Mouse (Mus musculus): Measurements from ENCODE around the gene Rrn3.
"Not testable (repeated sequence)": the region's sequence is repeated elsewhere in the genome, so short reads cannot be mapped to it uniquely, and the experiment has no call there.

Gene Rrn3

GRCm38 (mm10) chr16:13780353-13781036, at the start of gene Rrn3:
TSS of gene Rrn3 (plus strand) at chr16:13780708.
- DNase-seq (ENCODE audit: low spot score in 2 of 2) = peak; percentile 77 to 82

DNA sequence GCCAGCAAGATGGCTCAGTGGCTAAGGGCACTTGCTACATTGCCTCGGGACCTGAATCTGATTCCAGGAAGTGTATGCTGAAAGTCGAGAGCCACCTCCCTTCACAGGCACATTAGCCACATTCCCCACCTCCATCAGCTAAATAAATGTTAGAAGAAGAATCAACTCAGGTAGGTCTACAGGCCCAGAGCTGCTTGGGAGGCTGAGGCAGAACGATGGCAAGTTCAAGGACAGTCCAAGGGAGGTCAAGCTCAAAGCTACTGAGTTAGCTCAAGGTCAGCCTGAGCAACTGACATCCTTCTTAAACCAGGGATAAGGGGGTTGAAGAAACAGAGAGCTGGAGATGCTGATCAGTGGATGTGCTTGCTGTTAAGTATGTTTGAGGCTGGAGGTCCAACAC, 47.7 kb upstream of the Rrn3 start:
- DNase-seq (ENCODE audit: low spot score in 2 of 2) = no peak

DNA sequence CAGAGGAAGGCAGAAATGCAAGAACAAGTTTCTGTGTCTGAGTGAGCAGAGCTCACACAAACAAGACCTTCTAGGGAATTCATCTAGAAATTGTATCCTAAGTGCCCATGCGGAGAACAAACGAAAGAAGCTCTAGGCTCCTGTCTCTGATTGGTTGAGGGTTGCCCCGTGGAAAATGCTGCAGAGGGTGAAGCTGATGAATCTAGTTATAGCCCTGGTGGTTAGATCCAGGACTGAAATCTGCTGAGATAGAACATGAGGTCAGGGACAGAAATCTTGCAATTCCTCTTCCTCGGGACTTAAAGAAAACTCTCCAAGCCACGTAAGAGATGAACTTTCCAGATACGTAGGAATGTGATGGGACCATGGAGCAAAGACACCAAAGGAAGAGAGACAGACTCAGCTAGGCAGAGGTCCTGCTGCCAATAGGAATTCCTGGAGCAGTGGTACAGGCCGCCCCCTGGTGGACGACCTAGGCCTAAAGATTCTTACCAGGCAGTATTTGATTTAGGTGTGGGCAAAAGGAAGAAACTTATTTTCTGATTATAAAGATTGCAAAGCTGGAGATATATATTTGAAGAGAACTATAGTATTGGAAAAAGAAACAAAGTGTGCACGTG, 46.9 kb upstream of the Rrn3 start:
- DNase-seq (ENCODE audit: low spot score in 2 of 2) = peak; percentile 31 to 72

DNA sequence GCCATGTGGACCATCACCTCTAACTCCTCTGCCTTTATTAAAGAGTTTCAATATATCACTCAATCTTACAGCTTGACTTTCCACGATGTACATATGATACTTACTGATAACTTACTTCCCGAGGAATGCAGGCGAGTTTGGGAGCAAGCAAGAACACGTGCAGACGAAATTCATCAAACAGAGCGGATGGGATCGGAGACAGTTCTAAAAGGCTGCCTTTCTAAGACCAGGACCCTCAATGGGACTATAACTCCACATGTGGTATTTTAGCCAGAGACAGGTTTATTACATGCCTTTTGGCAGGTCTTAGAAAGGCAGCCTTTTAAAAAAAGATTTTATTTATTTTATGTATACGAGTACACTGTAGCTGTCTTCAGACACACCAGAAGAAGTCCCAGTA, 44.5 kb upstream of the Rrn3 start:
- no peak for DNase-seq (ENCODE audit: low spot score in 2 of 2)

DNA sequence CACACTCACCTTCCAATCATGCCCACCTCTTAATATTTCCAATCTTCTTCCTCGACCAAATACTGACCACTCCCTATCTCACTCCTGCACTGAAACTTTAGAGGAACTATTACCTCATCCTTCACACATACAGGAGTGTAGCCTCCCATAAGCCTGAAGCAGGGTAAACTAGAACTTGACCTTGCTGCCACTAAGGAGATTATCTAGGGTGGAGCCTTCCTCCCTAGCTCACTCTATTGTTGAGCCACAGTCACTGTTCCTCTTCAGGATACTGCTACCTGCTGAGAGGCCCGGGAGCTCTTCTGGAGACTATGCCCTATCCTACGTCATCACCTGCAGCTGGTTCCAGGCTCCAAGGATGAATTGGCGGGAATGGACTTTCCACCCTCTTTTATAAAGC, 41.5 kb upstream of the Rrn3 start:
- not testable (repeated sequence) for DNase-seq (ENCODE audit: low spot score in 2 of 2)

- DNase-seq (ENCODE audit: low spot score in 2 of 2) = no peak
Measured at GRCm38 (mm10) chr16:13740844-13741243, 39.7 kb upstream of the Rrn3 start.

- no peak for DNase-seq (ENCODE audit: low spot score in 2 of 2)
Measured at GRCm38 (mm10) chr16:13747708-13748107, 32.8 kb upstream of the Rrn3 start.

- DNase-seq (ENCODE audit: low spot score in 2 of 2) = no peak
Measured at GRCm38 (mm10) chr16:13748124-13748523, 32.4 kb upstream of the Rrn3 start.

GRCm38 (mm10) chr16:13748813-13749212, 31.7 kb upstream of the Rrn3 start:
- not testable (repeated sequence) for DNase-seq (ENCODE audit: low spot score in 2 of 2)

DNA sequence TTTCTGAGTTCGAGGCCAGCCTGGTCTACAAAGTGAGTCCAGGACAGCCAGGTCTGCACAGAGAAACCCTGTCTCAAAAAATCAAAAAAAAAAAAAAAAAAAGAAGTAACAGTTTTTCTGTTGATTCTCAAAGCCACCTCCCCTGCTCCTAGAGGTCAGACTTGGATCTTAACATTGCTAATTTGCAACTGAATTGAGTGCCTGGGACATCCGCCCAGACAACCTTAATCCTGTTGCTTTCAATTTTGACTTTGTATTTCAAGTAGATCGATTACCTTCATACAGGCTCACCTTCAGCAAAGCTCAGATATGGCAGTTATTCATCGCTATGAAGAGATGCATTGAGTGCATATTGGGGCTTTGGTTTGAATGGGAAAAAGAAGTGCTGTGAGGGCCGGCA, 31.2 kb upstream of the Rrn3 start:
- DNase-seq (ENCODE audit: low spot score in 2 of 2) = no peak

DNA sequence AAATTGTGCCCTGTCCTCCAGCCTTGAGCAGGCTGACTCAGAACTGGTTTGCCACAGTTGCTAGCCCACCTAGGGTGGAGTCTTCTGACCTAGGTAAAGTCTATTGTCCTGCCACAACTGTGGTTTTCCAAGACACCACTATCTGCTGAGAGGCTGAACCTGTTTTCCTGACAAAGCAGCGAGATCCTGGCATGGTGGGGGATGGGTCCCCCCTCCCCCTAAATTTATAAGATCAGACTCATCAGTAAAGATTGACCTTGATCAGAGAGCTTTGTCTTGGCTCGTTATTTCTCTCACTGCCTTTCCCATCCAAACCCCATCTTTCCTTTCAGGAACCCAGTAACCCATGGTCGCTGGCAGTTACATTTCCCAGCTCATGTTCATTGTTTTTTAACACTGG, 30.5 kb upstream of the Rrn3 start:
- no peak for DNase-seq (ENCODE audit: low spot score in 2 of 2)

- no peak for DNase-seq (ENCODE audit: low spot score in 2 of 2)
Measured at GRCm38 (mm10) chr16:13750626-13751025, 29.9 kb upstream of the Rrn3 start.

DNA sequence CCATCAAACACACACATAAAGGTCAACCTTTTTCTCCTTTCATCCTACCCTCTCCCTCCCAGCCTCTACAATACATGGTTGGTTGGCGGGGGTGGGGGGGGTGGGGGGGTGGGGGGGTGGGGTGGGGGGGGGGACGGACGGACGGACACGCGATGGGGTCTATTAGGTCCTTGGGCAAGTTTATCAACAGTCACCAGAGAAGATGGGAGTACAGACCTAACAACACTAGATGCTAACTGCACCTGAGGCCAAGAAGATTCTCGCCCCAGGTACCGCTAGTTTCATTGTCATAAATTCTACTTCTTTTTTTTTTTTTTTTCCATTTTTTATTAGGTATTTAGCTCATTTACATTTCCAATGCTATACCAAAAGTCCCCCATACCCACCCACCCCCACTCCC, 26.5 kb upstream of the Rrn3 start:
- DNase-seq (ENCODE audit: low spot score in 2 of 2) = no peak

- DNase-seq (ENCODE audit: low spot score in 2 of 2) = peak; percentile 81 to 85
Measured at GRCm38 (mm10) chr16:13754400-13755190, 25.9 kb upstream of the Rrn3 start.

GRCm38 (mm10) chr16:13757823-13758222, 22.7 kb upstream of the Rrn3 start:
- no peak for DNase-seq (ENCODE audit: low spot score in 2 of 2)

DNA sequence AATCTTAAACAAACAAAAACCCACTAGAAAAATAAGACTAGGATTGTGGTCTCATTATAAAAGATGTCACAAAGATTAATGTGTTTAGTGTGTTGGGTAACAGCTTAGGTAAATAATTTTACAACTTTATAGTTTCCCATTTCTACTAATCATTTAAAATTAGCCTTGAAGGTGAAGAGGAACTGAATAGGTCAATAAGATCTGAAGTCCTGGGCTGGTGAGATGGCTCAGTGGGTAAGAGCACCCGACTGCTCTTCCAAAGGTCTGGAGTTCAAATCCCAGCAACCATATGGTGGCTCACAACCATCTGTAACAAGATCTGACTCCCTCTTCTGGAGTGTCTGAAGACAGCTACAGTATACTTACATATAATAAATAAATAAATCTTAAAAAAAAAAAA, 17.7 kb upstream of the Rrn3 start:
- not testable (repeated sequence) for DNase-seq (ENCODE audit: low spot score in 2 of 2)

DNA sequence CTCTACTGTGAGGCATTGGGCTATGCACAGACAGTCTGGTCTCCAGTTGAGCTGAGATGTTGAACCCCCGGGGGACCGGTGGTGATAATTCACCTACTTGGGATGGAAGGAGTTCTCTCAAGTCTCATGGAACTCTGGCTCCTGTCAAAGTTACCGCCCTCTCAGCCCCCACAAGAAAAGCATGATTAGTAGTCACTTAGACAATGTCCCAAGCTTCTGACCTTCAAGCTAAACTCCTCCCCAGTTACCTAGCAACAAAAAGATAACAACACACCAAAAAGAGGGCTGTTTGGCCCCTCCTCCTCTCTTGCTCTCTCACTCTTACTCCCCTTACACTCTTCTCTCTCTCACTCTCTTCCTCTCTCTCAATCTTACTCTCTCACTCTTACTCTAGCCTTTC, 16.0 kb upstream of the Rrn3 start:
- no peak for DNase-seq (ENCODE audit: low spot score in 2 of 2)

DNA sequence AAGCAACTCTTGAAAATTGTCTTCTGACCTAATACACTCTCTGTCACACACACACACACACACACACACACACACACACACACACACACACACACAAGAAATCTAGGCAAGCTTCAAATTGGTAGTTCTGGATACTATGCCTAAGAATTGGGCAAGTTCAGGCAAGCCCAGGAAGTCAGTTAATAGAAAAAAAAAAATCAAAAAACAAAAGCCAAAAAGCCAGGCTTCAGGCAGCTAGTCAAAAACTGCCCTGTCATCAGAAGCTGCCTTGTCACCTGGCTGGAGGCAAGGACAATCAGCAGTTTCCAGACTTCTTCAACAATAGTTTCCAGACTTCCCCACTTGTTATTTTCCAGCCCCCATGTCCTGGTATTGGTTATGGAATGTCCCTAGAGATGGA, 14.1 kb upstream of the Rrn3 start:
- no peak for DNase-seq (ENCODE audit: low spot score in 2 of 2)

DNA sequence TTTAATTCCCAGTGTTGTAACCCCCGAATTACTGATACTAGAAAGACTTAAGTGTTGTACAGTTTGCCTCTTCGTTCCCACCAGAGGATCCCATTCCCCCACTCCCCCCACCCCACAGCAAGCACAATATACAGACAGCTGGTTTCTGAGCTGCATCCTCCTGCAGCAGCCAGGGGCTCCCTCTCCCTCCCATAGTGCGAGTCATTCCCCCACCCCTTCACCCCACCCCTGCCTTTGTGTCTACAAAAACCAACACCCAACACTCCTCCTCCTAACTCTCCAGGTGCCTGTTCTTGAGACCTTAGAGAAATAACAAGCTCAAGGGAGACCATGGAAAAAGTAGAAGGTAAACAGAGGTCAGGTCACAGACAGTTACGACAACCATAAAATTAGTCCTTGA, 8.9 kb upstream of the Rrn3 start:
- not testable (repeated sequence) for DNase-seq (ENCODE audit: low spot score in 2 of 2)

- DNase-seq (ENCODE audit: low spot score in 2 of 2) = not testable (repeated sequence)
Measured at GRCm38 (mm10) chr16:13772051-13772450, 8.5 kb upstream of the Rrn3 start.

GRCm38 (mm10) chr16:13774011-13774410, 6.5 kb upstream of the Rrn3 start:
- not testable (repeated sequence) for DNase-seq (ENCODE audit: low spot score in 2 of 2)

GRCm38 (mm10) chr16:13774651-13775050, 5.9 kb upstream of the Rrn3 start:
- not testable (repeated sequence) for DNase-seq (ENCODE audit: low spot score in 2 of 2)

GRCm38 (mm10) chr16:13781216-13781615, 708 bp downstream of the Rrn3 start:
- DNase-seq (ENCODE audit: low spot score in 2 of 2) = no peak

All from thymus, postnatal 10 days (tissue).